Mouse (Mus musculus) cerebellum, adult 9-11 months (tissue): ENCODE data around the gene 1700008O03Rik.
A peak's percentile ranks its signal among the peaks of the same experiment; 100 is the strongest.

Source experiments
- DNase-seq: peaks from one replicate; pipeline ENCODE4 v3.0.0; 2022

1700008O03Rik gene

DNA sequence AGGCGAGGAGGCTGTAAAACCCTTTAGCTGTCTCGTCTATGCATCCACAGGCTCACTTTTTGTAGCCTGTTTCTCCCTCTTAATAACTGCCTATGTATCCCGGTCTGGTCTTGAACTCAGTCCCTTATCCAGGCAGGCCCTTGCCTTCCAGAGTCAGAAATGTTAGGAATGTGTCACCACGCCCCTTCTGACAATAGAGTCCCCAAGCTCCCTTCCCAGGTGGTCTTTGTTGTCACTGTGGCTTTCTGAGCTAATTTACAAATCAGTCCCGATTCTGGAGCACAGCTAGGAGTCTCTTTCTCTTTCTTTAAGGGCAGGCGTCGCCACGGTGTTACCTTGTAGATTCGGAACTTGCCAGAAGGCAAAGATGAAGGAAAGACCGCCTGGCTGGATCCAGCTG, 10.4 kb downstream of the 1700008O03Rik start:
- DNase-seq = no peak

GRCm38 (mm10) chr7:44374756-44375155, 10.9 kb downstream of the 1700008O03Rik start:
- peak; percentile 70 for DNase-seq

GRCm38 (mm10) chr7:44373889-44374652, 11.5 kb downstream of the 1700008O03Rik start:
- peak; percentile 93 for DNase-seq

DNA sequence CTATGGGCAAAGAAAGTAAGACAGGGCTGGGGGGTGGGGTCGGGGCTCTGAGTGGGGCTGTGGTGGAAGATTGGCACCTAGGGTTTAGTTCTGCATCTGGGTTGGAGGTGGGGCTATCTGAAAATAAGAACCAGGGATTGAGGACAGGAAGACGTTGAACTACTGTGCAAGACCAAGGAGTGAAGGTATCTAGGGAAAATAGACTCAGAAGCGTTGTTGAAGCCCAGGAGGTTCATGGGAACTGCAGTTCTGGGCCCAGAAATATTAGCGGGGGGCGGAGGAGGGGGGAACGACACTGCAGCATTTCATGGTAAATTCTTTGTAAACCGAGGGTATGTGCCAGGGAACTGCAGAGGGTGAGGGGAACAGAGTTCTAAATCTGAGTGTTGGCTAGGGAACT, 12.2 kb downstream of the 1700008O03Rik start:
- no peak for DNase-seq

GRCm38 (mm10) chr7:44372678-44373077, 12.9 kb downstream of the 1700008O03Rik start:
- DNase-seq = peak; percentile 53

- peak; percentile 83 for DNase-seq
Measured at GRCm38 (mm10) chr7:44360792-44361301, 24.8 kb downstream of the 1700008O03Rik start.

DNA sequence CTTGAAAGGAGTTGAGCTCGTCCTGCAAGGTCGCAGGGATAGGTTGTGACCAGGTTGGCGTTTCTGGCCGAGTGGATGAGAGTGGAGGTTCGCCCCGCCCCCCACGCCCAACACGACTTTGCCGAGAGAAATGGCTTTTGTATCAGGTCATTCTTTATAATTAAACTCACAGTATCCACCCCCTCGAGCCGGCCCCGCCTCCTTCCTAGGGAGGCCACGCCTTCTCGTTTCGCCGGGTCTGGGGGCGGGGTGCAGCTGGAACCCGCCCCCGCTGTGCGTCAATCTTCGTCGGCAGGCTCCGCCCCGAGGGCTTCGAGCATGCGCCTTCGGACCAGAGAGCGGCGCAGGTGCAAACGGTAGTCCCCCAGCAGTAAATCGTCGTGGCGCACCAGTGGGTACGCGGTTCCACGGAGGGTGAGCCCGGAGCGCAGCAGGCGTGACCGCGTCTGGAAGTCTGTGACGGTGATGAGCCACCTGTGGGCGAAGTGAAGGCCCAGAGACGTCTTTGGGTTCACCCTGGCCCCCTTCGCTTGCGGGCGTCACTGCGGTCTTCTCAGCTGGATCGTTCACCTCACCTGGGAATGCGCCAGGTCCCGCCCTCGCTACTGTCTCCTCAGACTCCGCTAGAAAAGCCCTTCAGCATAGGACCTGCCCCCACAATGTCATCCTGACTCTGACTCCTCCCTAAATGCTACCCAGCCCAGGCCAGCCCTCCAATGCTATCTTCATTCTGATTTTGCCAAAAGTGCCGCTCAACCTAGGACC, 25.5 kb downstream of the 1700008O03Rik start:
- peak; percentile 97 for DNase-seq

DNA sequence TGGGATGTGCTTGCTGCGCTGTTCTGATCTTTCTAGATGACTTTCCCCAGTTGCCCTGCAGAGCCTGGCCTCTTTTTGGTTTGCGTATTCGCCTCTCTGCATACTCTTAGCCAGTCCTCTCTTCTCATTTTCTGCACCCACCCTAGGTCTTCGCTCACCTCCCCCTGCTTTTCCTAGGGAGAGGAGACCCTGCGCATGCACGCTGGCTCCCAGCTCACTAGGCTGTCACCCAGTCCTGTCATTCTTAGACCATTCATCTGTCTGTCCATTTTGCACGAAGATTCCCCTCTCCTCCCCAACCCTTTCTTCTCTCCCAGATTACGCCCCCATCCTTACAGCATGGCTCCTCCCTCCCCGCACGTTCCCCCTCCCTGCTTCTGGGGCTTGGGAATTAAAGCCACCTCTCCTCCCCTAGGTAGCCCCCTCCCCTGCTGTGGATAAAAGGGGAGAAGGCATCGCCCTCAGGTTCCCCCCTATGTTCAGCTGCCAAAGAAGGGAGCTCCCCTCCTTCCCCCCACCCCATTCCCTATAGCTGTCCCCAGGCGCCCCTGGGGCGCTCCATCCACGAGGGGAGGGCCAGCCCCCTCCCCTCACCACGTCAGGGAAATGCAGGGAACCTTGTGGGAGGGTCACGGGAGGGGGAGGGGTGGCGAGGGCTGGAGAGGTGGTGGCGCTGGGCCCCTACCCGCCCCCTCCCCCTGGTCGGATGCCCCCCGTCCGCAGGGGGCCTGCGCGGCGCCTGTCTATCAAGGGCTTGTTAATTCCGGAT, 26.6 kb downstream of the 1700008O03Rik start:
- DNase-seq = peak; percentile 75

GRCm38 (mm10) chr7:44358012-44358411, 27.6 kb downstream of the 1700008O03Rik start:
- DNase-seq = peak; percentile 62

- DNase-seq = no peak
Measured at GRCm38 (mm10) chr7:44357531-44357930, 28.1 kb downstream of the 1700008O03Rik start.

DNA sequence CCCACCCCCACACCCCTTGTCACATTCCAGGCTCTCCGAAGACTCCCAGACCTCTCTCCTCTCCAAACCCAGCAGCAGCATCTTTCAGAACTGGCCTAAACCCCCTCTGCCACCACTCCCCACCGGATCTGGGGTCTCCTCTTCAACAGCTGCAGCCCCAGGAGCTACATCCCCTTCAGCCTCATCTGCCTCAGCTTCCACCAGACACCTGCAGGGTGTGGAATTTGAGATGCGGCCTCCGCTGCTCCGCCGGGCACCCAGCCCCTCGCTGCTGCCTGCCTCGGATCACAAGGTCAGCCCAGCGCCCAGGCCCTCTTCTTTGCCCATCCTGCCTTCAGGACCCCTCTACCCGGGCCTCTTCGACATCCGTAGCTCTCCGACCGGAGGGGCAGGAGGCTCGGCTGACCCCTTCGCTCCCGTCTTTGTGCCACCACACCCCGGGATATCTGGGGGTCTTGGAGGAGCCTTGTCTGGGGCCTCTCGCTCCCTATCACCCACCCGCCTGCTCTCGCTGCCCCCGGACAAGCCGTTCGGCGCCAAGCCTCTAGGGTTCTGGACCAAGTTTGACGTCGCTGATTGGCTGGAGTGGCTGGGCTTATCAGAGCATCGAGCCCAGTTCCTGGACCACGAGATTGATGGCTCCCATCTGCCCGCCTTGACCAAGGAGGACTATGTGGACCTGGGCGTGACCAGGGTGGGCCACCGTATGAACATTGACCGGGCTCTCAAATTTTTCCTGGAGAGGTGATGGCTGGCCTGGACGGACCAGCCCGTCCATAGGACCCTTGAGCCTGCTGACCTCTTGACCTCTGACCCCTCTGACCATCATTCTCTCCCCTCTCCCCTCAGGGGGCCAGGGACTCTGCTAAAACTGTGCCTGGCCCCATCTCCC, 28.8 kb downstream of the 1700008O03Rik start:
- DNase-seq = peak; percentile 69

DNA sequence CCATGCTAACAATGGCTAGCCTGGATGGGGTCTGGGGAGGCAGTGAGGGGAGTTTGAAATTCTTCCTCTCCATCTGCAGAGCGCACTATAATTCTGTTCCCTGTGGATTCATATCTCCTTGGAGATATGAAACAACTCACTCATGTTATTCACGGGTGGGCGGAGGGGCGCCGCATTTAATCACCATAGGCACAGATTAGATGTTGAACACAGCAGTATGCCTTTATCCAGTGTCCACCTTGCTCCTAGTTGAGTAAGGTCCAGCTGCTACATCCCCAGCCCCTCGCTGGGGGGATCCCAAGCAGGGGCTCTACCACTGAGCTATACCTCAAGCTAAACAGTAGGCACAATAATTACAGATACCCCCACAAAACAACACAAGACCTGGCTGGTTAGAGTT, 30.2 kb downstream of the 1700008O03Rik start:
- no peak for DNase-seq

- no peak for DNase-seq
Measured at GRCm38 (mm10) chr7:44353601-44354340, 31.8 kb downstream of the 1700008O03Rik start.

- DNase-seq = peak; percentile 60
Measured at GRCm38 (mm10) chr7:44352750-44353600, 32.6 kb downstream of the 1700008O03Rik start.

GRCm38 (mm10) chr7:44351881-44352749, 33.5 kb downstream of the 1700008O03Rik start:
- peak; percentile 42 for DNase-seq

DNA sequence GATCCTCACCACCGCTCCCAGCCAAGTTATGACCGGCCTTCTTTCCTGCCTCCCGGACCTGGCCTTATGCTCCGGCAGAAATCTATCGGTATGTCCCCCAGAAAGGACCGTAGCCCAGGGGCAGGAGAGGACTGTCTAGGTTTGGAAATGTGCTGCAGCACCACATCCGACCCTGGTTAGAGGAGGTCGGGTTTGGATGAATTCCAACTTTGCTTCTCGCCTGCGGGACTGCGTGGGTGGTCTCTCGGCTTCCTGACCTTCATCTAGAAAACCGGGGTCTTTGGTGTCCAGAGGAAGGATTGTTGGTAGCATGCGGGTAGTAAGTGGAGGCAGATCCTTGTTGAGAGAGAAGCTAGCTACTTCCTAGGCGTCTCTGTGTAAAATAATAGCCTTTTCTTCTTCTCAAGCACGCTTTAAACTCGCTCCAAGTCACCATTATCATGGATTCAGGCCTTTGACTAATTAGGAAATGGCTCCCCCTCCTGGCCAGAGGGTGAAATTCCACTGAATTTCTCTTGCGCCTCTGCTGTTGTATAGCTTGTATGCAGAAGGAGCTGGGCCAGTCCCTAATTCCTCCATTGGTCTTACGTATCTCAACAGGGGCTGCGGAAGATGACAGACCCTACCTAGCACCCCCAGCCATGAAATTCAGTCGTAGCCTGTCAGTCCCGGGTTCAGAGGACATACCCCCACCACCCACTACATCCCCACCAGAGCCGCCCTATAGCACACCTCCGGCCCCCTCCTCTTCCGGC, 34.5 kb downstream of the 1700008O03Rik start:
- peak; percentile 87 for DNase-seq

DNA sequence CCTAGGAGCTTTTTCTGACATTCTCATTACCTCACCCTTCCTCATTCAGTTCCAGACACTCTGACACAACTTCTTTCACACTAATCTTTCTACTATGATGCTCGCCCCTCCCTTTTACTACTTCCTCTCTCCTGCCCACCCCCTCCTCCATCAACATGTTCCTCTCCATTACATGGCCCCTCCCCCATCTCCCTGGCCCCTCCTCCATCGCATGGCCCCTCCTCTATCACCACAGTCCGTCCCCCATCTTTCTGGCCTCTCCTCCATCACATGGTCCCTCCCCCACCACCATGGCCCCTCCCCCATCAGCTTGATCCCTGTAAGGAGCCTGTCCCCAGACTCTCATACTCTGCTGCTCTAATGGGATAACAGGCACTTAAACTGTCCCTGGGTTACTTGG, 36.6 kb downstream of the 1700008O03Rik start:
- DNase-seq = no peak

GRCm38 (mm10) chr7:44344622-44345021, 41.0 kb downstream of the 1700008O03Rik start:
- DNase-seq = no peak
